Mouse (Mus musculus) CH12.LX (cell line): ENCODE data around the gene Il11.

Experiments used
- CTCF ChIP-seq, 2 experiments: IDR thresholded peaks in 1 of 2; conservative IDR thresholded peaks in 1 of 2; 2 replicates each; pipeline ENCODE4 v1.5.1; 2011 to 2012; ENCODE audit warnings: low read depth in 2 of 2, low read length in 2 of 2, improper control_type of control experiment in 1 of 2, inconsistent platforms in 1 of 2, mild to moderate bottlenecking in 1 of 2, moderate library complexity in 1 of 2
- EP300 ChIP-seq: IDR thresholded peaks from 2 replicates; pipeline ENCODE4 v1.6.1; 2011; ENCODE audit warnings: low read length, improper control_type of control experiment
- POLR2A ChIP-seq: IDR thresholded peaks from 2 replicates; pipeline ENCODE4 v1.6.1; 2011; ENCODE audit warnings: low read depth, mild to moderate bottlenecking, improper control_type of control experiment, low read length
- RCOR1 ChIP-seq: conservative IDR thresholded peaks from 2 replicates; pipeline ENCODE4 v1.6.1; 2012; ENCODE audit warnings: low read depth, mild to moderate bottlenecking, inconsistent platforms, low read length, improper control_type of control experiment
- SIN3A ChIP-seq: IDR thresholded peaks from 2 replicates; pipeline ENCODE4 v1.6.1; 2012; ENCODE audit warnings: low read length, improper control_type of control experiment, inconsistent platforms
- TCF12 ChIP-seq: IDR thresholded peaks from 2 replicates; pipeline ENCODE4 v1.6.1; 2014; ENCODE audit warnings: low read depth, mild to moderate bottlenecking, inconsistent platforms, low read length, improper control_type of control experiment
- ZC3H11A ChIP-seq: IDR thresholded peaks from 2 replicates; pipeline ENCODE4 v1.6.1; 2012; ENCODE audit warnings: low read depth, mild to moderate bottlenecking, inconsistent platforms, low read length, improper control_type of control experiment

DNA sequence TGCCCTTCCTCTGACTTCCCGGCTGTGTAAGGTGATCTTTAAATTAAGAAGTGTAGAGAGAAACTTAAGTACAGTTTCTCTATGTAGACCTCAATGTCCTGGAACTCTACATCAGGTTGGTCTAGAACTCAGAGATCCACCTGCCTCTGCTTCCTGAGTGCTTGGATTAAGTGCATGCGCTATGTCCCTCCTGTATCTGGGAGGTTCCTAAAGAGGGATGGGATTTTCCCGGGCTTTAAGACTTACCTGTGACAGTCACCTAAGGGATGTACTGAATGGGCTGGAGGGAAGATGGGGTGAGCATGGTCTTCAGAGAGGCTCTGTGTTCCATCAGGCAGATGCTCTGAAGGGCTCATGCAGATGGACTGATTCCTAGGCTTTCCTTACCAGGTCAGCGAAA is 11.0 kb upstream of the Il11 start:
- TF ChIP-seq CTCF (conservative IDR thresholded peaks at IDR 0.05 in 1 of 2, IDR thresholded peaks at IDR 0.05 in 1 of 2; ENCODE audit: low read depth in 2 of 2, low read length in 2 of 2) (no peak), EP300 (no peak), RCOR1 (no peak), TCF12 (no peak), SIN3A (no peak), ZC3H11A (no peak), POLR2A (no peak; the same call in 1 of the 2 replicates)
